ENCODE assay signal across 21 mouse cellular contexts in genomic region chr13:97625391-97625790, GRCm38 (mm10).
DNase-seq lines count a peak whose midpoint lies in the region; ATAC-seq and TF ChIP-seq lines count a peak whose summit lies in the region.
"Had no signal": no experiment of that assay in that cellular context is flagged by ENCODE, and none has a peak within 500 bp of the region (broad histone marks: within the 10 kb centered on the region; RNA-seq: fewer than 3 reads in every experiment).

No protein-coding gene starts in this region.

- H3K79me2 ChIP-seq in heart, adult 2 months (replicated peaks; ENCODE audit: control insufficient read depth, insufficient read depth, low read length), result no peaks in the 10 kb centered on the region

- no peak for TF ChIP-seq POLR2A in heart, adult 2 months (IDR thresholded peaks at IDR 0.05; ENCODE audit: insufficient read depth, low read depth, low read length)

- no peak overlapping the region for H3K9ac ChIP-seq in heart, adult 2 months (ENCODE audit: low read depth, low read length)
- H3K9ac ChIP-seq in heart, embryonic 11.5 days (ENCODE audit: low read depth, low read length), result no peak overlapping the region

- H3K27me3 ChIP-seq in heart, adult 2 months (ENCODE audit: control insufficient read depth, insufficient read depth, low read length), result no peaks in the 10 kb centered on the region
- no peaks in the 10 kb centered on the region for H3K27me3 ChIP-seq in heart, embryonic 10.5 days (ENCODE audit: insufficient read depth, poor library complexity, severe bottlenecking)
- no peaks in the 10 kb centered on the region for H3K27me3 ChIP-seq in heart, embryonic 11.5 days (ENCODE audit: control insufficient read depth, insufficient read depth, low read length)
- H3K27me3 ChIP-seq: CH12.LX, Patski had no signal

- intact Hi-C loops in gastrocnemius, adult 2 months (cut with DNase I), result no loop called here
- intact Hi-C loops in gastrocnemius, postnatal 14 days (cut with DNase I; ENCODE audit: low total_unique reads), result no loop called here
- intact Hi-C loops in heart, adult 2 months (cut with DNase I), result no loop called here

- H3K27ac ChIP-seq in gastrocnemius, adult 2 months, result peak overlapping the region; percentile 5; the same call in 1 of the 2 replicates
- H3K27ac ChIP-seq in heart, adult 2 months, result no peak overlapping the region
- H3K27ac ChIP-seq in heart, embryonic 10.5 days, result no peak overlapping the region
- H3K27ac ChIP-seq in heart, embryonic 11.5 days (ENCODE audit: low read depth, low read length), result no peak overlapping the region

- no peak for TF ChIP-seq CTCF in gastrocnemius, adult 2 months (IDR thresholded peaks at IDR 0.05)
- TF ChIP-seq CTCF in heart, adult 2 months (IDR thresholded peaks at IDR 0.05), result no peak

- DNase-seq in gastrocnemius, adult 2 months, result no peak
- no peak for DNase-seq in gastrocnemius, postnatal 14 days
- peak; percentile 87 for DNase-seq in heart, adult 11 months
- DNase-seq in heart, adult 2 months, result no peak
- DNase-seq in heart, embryonic 10.5 days (ENCODE audit: low spot score), result peak; percentile 57
- DNase-seq: adrenal gland, adult 2 months; adrenal gland, adult 8-10 months; adrenal gland, postnatal 10 days; adrenal gland, postnatal 14 days; adrenal gland, postnatal 25 days; adrenal gland, postnatal 36 days; B cell, adult 2 months; cerebellum, adult 11 months; cerebellum, adult 11-12 months; cerebellum, adult 18-20 months had no signal

- H3K4me2 ChIP-seq in heart, embryonic 11.5 days, result no peak overlapping the region

- no peaks in the 10 kb centered on the region for H3K36me3 ChIP-seq in heart, adult 2 months (ENCODE audit: control insufficient read depth, insufficient read depth, low read length)
- H3K36me3 ChIP-seq in heart, embryonic 10.5 days, result no peaks in the 10 kb centered on the region
- no peaks in the 10 kb centered on the region for H3K36me3 ChIP-seq in heart, embryonic 11.5 days (ENCODE audit: control insufficient read depth, insufficient read depth, low read length)
- H3K36me3 ChIP-seq: G1E had no signal

- 74% methylated on average over 4 of the region's 4 CpGs for WGBS in heart, adult 2 months
- 70% methylated on average over 4 of the region's 4 CpGs for WGBS in heart, embryonic 10.5 days
- 71% methylated on average over 4 of the region's 4 CpGs for WGBS in heart, embryonic 11.5 days (ENCODE audit: insufficient replicate concordance)

- no peak for TF ChIP-seq EP300 in heart, adult 2 months (IDR thresholded peaks at IDR 0.05; ENCODE audit: insufficient read depth, low read depth, low read length)

- no peaks in the 10 kb centered on the region for H3K9me3 ChIP-seq in heart, embryonic 10.5 days
- H3K9me3 ChIP-seq in heart, embryonic 11.5 days (replicated peaks; ENCODE audit: control insufficient read depth, low read length), result no peaks in the 10 kb centered on the region
- H3K9me3 ChIP-seq: G1E had no signal

- no peak for ATAC-seq in heart, embryonic 11.5 days (replicated peaks; ENCODE audit: insufficient number of reproducible peaks, low FRiP score, low TSS enrichment)
- ATAC-seq: activated CD4-positive, CD25-positive, alpha-beta regulatory T cell, adult 4 months; CD4-positive, CD25-positive, alpha-beta regulatory T cell, adult 4 months; Patski had no signal

- no peak overlapping the region for H3K4me3 ChIP-seq in gastrocnemius, adult 2 months
- H3K4me3 ChIP-seq in heart, adult 2 months, result no peak overlapping the region
- H3K4me3 ChIP-seq in heart, embryonic 10.5 days, result no peak overlapping the region
- no peak overlapping the region for H3K4me3 ChIP-seq in heart, embryonic 11.5 days (ENCODE audit: low read depth, low read length)

- H3K4me1 ChIP-seq in heart, adult 2 months (ENCODE audit: control insufficient read depth, insufficient read depth, low read length), result no peaks in the 10 kb centered on the region
- peaks cover 24% of the 10 kb centered on the region for H3K4me1 ChIP-seq in heart, embryonic 10.5 days
- H3K4me1 ChIP-seq in heart, embryonic 11.5 days (ENCODE audit: control insufficient read depth, insufficient read depth, low read length), result peaks cover 15% of the 10 kb centered on the region

Comparison
In these comparisons a context has a peak if more than half of its experiments do, and no peak if none do; other contexts are left out.
1. DNase-seq: peak in heart, adult 11 months (single experiment) and heart, embryonic 10.5 days (single experiment); none in gastrocnemius, adult 2 months (single experiment), gastrocnemius, postnatal 14 days (single experiment) and heart, adult 2 months (0 of 2).